Mouse (Mus musculus) liver, embryonic 11.5 days (tissue): ENCODE data around the gene Snx18. TPM values are rescaled to one million over a fixed set of nuclear protein-coding genes. Genes with fewer than 3 reads are reported as not detected.

Experiments used
- ATAC-seq: fragments of 200-750 bp; cut with Nextera tagmentation; replicated peaks from 2 replicates; pipeline ENCODE4 v1.8.0; 2017; ENCODE audit warnings: moderate number of reproducible peaks, mild to moderate bottlenecking, moderate TSS enrichment, moderate library complexity; ENCODE audit not compliant: low FRiP score
- DNase-seq: peaks from one replicate; pipeline ENCODE4 v3.0.0-alpha.2; 2017; ENCODE audit warnings: low spot score
- H3K27ac ChIP-seq: fragments of 300-500 bp; sonication (generic); 2 replicates; pipeline ENCODE4 v1.5.1; 2014; ENCODE audit warnings: mild to moderate bottlenecking, low read depth, low read length, control low read depth
- H3K27me3 ChIP-seq: fragments of 300-500 bp; sonication (generic); replicated peaks from 2 replicates; pipeline ENCODE4 v1.6.1; 2014; ENCODE audit warnings: low read length, mixed read lengths; ENCODE audit not compliant: control insufficient read depth, insufficient read depth
- H3K36me3 ChIP-seq: fragments of 300-500 bp; sonication (generic); 2 replicates; pipeline ENCODE4 v1.6.1; 2014; ENCODE audit warnings: mild to moderate bottlenecking, low read length, moderate library complexity, mixed read lengths; ENCODE audit not compliant: control insufficient read depth, insufficient read depth
- H3K4me1 ChIP-seq: fragments of 300-500 bp; sonication (generic); replicated peaks from 2 replicates; pipeline ENCODE4 v1.6.1; 2014; ENCODE audit warnings: low read length, mixed read lengths; ENCODE audit not compliant: control insufficient read depth, insufficient read depth
- H3K4me2 ChIP-seq: fragments of 300-500 bp; sonication (generic); 2 replicates; pipeline ENCODE4 v1.6.1; 2014; ENCODE audit warnings: mild to moderate bottlenecking, control low read depth, moderate library complexity
- H3K4me3 ChIP-seq: fragments of 300-500 bp; sonication (generic); 2 replicates; pipeline ENCODE4 v1.5.1; 2014; ENCODE audit warnings: low read depth, low read length, control low read depth
- H3K9ac ChIP-seq: fragments of 300-500 bp; sonication (generic); 2 replicates; pipeline ENCODE4 v1.6.1; 2014; ENCODE audit warnings: low read depth, low read length, control low read depth
- H3K9me3 ChIP-seq: fragments of 300-500 bp; sonication (generic); 2 replicates; pipeline ENCODE4 v1.6.1; 2016; ENCODE audit warnings: low read length, inconsistent platforms, mixed read lengths; ENCODE audit not compliant: control insufficient read depth
- WGBS: fragments of 180-500 bp; shearing (Covaris S2); extraction: QIAGEN DNeasy Blood & Tissue Kit; methylation state at CpG from one replicate; pipeline ENCODE4 v1.1.7; 2014; 5-methylcytosine and 5-hydroxymethylcytosine counted together
- polyA plus RNA-seq: library from polyadenylated mRNA; unstranded; fragments of >200 nt; fragmentation: Nextera tagmentation; extraction: Ambion mirVana; gene quantifications from 2 replicates; pipeline ENCODE4 v1.2.1, GENCODE M21; 2014

Gene Snx18
- polyA plus RNA-seq, 1 experiment from 2014 or later: 14.9 TPM

DNA sequence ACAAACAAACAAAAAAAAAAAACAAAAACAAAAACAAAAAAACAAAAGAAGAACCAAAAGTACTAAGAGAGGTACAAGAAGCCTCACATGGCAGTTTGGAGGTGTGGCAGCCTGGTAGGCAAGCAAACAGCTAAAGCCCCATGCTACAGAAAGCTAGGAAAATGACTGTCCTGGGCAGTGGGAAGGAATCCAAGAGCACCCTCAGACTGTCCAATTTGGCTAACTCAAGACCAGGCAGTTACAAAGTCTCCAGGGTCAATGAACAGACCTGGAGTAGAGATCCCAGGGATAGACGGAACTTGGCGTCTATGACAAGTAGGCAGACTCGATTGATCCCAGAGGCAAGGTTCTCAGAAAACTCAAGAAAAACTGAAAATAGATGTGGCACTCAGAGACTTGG lies 32.8 kb downstream of the Snx18 start:
- whole genome bisulfite sequencing: 94% methylated on average over 3 of the region's 3 CpGs
- H3K4me3 ChIP-seq: no peak overlapping the region
- H3K27me3 ChIP-seq: no peaks in the 10 kb centered on the region
- H3K9me3 ChIP-seq: no peaks in the 10 kb centered on the region
- no peak overlapping the region for H3K27ac ChIP-seq
- DNase-seq (no peak), ATAC-seq (no peak)
- no peak overlapping the region for H3K9ac ChIP-seq
- H3K4me2 ChIP-seq: no peak overlapping the region
- no peaks in the 10 kb centered on the region for H3K36me3 ChIP-seq
- H3K4me1 ChIP-seq: no peaks in the 10 kb centered on the region

DNA sequence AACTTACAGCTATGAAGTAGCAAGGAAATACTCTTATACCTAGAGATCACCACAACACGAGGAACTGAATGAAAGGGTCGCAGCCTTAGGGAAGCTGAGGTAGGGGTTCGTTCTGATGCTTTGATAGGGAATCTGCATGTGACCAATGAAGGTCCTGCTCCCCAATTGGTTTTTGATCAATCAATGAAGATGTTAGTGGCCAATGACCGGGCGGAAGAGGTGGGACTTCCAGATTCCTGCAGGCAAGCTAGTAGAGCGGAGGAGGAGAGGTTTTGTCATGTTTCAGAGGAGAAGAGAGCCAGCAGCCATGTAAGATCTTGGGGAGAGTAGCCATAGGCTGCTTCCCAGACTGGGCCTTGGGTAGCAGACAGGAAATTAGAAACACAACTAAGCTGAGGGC lies 33.9 kb downstream of the Snx18 start:
- H3K4me3 ChIP-seq: no peak overlapping the region
- no peak overlapping the region for H3K27ac ChIP-seq
- no peaks in the 10 kb centered on the region for H3K9me3 ChIP-seq
- no peaks in the 10 kb centered on the region for H3K4me1 ChIP-seq
- no peak overlapping the region for H3K4me2 ChIP-seq
- WGBS: 65% methylated on average over 6 of the region's 6 CpGs
- H3K36me3 ChIP-seq: no peaks in the 10 kb centered on the region
- no peak for DNase-seq
- H3K27me3 ChIP-seq: no peaks in the 10 kb centered on the region
- H3K9ac ChIP-seq: no peak overlapping the region
- ATAC-seq: no peak

DNA sequence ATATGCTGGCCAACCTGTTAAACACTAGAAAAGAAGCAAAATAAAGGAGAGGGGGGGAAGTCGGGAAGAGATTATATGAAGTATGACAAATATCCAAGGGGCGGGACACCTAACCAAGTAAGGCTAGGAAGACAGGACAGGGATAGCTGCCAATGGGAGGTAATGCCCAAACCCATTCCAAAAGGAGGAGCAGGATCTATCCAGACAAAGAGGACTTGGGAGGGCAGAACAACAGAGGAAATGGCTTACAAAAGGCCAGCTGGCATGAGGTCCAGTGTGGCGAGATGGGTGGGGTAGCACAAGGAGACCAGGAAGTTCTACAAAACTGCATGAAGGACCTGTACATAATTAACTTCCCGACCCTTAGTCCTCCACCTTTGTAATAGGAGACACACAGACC lies 34.8 kb downstream of the Snx18 start:
- WGBS: 78% methylated on average over 4 of the region's 4 CpGs
- DNase-seq (no peak), ATAC-seq (no peak)
- no peaks in the 10 kb centered on the region for H3K36me3 ChIP-seq
- no peaks in the 10 kb centered on the region for H3K4me1 ChIP-seq
- H3K27ac ChIP-seq: no peak overlapping the region
- H3K9me3 ChIP-seq: no peaks in the 10 kb centered on the region
- H3K9ac ChIP-seq: no peak overlapping the region
- H3K4me2 ChIP-seq: no peak overlapping the region
- no peaks in the 10 kb centered on the region for H3K27me3 ChIP-seq
- no peak overlapping the region for H3K4me3 ChIP-seq

DNA sequence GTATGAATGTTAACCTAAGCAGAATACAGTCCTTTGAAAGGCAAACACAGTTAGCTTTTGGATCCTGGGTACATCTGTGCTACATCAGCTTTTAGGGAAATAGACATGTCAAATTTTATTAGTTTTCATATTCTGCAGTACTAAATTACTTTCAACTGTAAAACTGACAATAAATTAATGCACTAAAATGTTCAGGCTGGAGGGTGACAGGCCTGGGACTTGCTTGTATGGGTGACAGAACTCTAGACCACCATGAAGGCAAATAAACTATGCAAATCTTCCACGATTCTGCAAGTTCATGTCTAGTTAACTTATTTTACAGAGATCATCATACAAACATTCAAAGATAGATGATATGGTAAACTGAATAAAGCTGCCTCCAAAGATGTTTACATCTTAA lies 36.3 kb downstream of the Snx18 start:
- no peak for DNase-seq
- no peak overlapping the region for H3K27ac ChIP-seq
- H3K4me2 ChIP-seq: no peak overlapping the region
- no peaks in the 10 kb centered on the region for H3K27me3 ChIP-seq
- no peak overlapping the region for H3K4me3 ChIP-seq
- H3K9ac ChIP-seq: no peak overlapping the region
- no peak for ATAC-seq
- H3K36me3 ChIP-seq: no peaks in the 10 kb centered on the region
- H3K9me3 ChIP-seq: no peaks in the 10 kb centered on the region
- no peaks in the 10 kb centered on the region for H3K4me1 ChIP-seq
- WGBS: 71% methylated on average over 1 of the region's 1 CpGs

DNA sequence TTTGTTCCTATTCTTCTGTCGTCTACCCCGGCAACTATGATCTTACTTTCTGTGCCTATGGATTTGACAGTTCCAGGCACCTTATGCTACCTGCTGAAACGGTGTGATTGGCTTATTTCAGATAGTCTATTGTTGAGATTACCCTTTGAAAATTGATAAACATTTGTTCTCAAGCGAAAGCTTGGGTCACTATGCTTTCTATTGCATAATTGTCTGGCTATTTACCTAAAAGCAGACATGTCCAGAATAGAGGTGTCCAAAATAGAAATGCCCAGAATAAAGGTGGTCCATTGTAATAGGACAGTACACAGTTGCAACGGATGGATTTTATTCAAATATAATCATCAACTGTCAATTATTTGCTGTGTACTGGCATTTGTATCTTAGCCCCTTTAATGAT lies 36.9 kb downstream of the Snx18 start:
- ATAC-seq (no peak), DNase-seq (no peak)
- Histone ChIP-seq H3K36me3 (no peaks in the 10 kb centered on the region), H3K27ac (no peak overlapping the region), H3K4me2 (no peak overlapping the region), H3K4me1 (no peaks in the 10 kb centered on the region), H3K9ac (no peak overlapping the region), H3K27me3 (no peaks in the 10 kb centered on the region), H3K9me3 (no peaks in the 10 kb centered on the region), H3K4me3 (no peak overlapping the region)
- 83% methylated on average over 5 of the region's 5 CpGs for WGBS

DNA sequence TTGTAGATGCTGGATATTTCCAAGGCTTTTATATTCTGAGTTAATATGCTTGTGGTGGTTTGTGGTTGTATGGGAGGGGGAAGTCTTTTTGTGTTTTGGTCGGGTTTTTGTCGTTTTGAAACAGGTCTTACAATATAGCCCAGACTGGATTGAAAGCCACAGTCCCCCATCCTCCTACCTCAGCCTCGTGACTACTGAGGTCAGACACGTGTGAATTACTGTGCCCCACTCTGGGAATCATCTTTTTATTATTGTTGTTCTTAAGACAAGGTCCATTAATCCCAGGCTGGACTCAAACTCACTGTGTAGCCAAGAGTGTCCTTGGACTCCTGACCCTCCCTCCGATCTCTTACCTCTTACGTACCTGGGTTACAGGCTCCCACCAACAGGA lies 38.0 kb downstream of the Snx18 start:
- Histone ChIP-seq H3K4me2 (no peak overlapping the region), H3K27ac (no peak overlapping the region), H3K9me3 (no peaks in the 10 kb centered on the region), H3K36me3 (no peaks in the 10 kb centered on the region), H3K27me3 (no peaks in the 10 kb centered on the region), H3K4me3 (no peak overlapping the region), H3K4me1 (no peaks in the 10 kb centered on the region), H3K9ac (no peak overlapping the region)
- 61% methylated on average over 6 of the region's 6 CpGs for WGBS
- ATAC-seq (no peak), DNase-seq (no peak)

DNA sequence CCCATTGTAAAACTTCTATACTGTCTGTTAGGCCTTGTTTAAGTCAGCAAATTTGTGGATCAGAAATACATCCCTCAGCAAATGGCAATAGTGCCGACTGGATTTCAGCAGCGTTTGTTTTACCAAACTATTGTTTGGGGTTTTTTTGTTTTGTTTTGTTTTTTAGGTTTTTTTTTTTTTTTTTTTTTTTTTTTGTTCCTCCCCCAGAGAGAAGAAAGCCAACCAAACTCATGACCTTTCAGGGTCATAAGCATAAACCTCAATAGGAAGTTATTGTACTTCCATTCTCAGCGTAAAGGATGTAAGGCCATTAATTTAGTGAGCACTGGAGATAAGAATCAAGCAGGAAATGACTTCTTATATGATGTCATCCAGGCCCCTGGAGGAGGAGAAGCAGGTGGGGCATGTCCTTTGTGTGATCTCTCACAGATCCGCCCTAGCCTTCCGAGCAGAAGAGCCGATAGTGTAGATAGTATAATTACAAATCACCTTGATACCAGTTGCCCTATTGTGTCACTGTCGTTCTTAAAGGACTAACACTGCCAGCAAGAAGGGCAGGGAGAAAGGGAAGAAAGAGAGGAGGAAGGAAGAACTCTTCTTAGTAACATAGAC lies 38.5 kb downstream of the Snx18 start:
- Histone ChIP-seq H3K27me3 (no peaks in the 10 kb centered on the region), H3K36me3 (no peaks in the 10 kb centered on the region), H3K4me3 (no peak overlapping the region), H3K9ac (no peak overlapping the region), H3K4me1 (no peaks in the 10 kb centered on the region), H3K9me3 (no peaks in the 10 kb centered on the region), H3K27ac (no peak overlapping the region), H3K4me2 (no peak overlapping the region)
- no peak for ATAC-seq
- 39% methylated on average over 7 of the region's 7 CpGs for WGBS
- no peak for DNase-seq

DNA sequence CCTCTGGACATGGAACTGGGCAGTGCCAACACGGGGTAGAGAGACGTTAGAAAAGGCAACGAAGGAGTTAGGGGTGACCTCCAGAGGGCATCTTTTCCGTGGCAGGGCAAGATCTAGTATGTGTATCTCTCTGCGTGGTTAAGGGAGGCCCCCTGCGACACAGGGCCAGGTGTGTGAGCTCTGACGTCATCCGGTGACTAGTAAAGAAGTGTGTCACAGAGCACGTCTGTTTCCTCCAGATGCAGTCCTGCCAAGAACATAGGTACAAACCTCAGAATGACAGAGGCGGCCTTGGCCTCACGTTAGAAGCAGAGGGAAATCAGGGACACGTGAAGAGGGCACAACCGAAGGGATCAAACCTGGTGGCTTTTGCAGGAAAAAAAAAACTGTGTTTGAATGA lies 44.1 kb downstream of the Snx18 start:
- Histone ChIP-seq H3K27me3 (no peaks in the 10 kb centered on the region), H3K27ac (no peak overlapping the region), H3K4me3 (no peak overlapping the region), H3K9me3 (no peaks in the 10 kb centered on the region), H3K4me1 (no peaks in the 10 kb centered on the region), H3K9ac (no peak overlapping the region), H3K4me2 (no peak overlapping the region), H3K36me3 (no peaks in the 10 kb centered on the region)
- no peak for ATAC-seq
- WGBS: 77% methylated on average over 13 of the region's 13 CpGs
- DNase-seq: no peak

DNA sequence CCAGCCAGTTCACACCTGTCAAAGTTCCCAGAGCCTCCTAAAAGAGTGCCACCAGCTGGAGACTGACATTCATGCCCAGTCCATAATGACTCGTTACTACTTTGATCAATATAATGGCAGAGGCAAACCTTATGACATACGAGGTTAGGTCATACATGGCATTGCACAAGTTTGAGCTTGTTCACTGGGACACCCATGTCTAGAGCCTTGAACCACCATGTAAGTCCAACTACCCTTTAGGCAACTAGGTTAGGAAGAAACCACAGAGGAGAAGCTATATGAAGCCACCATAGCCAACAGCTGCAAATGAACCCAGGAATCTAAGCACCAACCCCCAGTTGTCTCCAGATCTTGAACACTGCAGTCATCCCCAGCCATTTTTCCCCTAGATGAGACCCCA lies 45.0 kb downstream of the Snx18 start:
- H3K27me3 ChIP-seq: no peaks in the 10 kb centered on the region
- H3K4me1 ChIP-seq: no peaks in the 10 kb centered on the region
- no peak overlapping the region for H3K4me2 ChIP-seq
- no peaks in the 10 kb centered on the region for H3K36me3 ChIP-seq
- no peaks in the 10 kb centered on the region for H3K9me3 ChIP-seq
- 81% methylated on average over 2 of the region's 2 CpGs for WGBS
- H3K4me3 ChIP-seq: no peak overlapping the region
- no peak overlapping the region for H3K9ac ChIP-seq
- ATAC-seq (no peak), DNase-seq (no peak)
- H3K27ac ChIP-seq: no peak overlapping the region
